Mouse (Mus musculus): Measurements from ENCODE around the gene Dnmbp. TPM values are rescaled to one million over a fixed set of nuclear protein-coding genes. Genes with fewer than 3 reads are reported as not detected.
A peak's percentile ranks its signal among the peaks of the same experiment; 100 is the strongest.

Gene Dnmbp
- polyA plus RNA-seq, 1 experiment from 2014 or later: 11.9 TPM

DNA sequence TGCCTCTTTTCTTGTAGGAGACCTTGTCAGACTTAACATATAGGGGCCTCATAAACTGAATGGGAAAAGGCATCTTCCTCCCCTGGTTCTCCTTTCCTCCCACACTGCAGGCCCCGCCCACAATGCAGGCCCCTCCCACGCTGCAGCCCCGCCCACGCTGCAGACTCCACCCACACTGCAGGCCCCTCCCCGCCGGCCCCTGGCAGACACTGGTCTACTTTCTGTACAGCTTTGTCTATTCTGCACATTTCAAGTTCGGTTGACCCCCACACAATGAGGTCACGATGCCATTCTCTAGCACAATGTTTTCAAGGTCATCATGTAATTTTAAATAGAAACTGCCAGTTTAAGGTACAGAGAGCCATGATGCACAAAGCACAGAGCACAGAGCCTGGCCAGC, 15.6 kb downstream of the Dnmbp start:
- Histone ChIP-seq H3K9me3 (replicated peaks) (peaks cover 6% of the 10 kb centered on the region), H3K4me1 (replicated peaks) (peaks cover 52% of the 10 kb centered on the region), H3K27ac (ENCODE audit: poor library complexity, severe bottlenecking) (no peak overlapping the region), H3K36me3 (peaks cover 12% of the 10 kb centered on the region), H3K27me3 (replicated peaks) (no peaks in the 10 kb centered on the region), H3K4me3 (no peak overlapping the region), H3K9ac (no peak overlapping the region), H3K4me2 (no peak overlapping the region)
- 71% methylated on average over 8 of the region's 8 CpGs for WGBS
- no peak for ATAC-seq (ENCODE audit: insufficient number of reproducible peaks, low FRiP score)

DNA sequence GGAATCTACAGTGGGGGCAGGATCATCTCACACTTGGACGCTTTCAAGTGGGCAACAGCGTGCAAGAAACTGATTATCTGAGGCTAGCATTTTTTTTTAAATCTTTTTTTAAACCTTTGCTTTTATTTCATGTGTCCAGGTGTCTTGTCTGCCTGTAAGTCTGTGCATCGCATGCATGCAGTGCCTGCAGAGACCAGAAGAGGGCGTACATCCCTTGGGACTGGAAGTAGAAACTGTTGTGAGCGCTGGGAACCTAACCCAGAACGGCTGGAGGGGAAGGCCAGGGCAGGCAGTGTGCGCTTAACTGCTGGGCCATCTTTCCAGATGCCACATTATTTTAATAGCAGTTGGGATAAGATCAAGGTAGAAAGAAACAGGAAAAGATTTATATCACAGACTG, 17.0 kb downstream of the Dnmbp start:
- H3K27ac ChIP-seq (ENCODE audit: poor library complexity, severe bottlenecking): no peak overlapping the region
- H3K4me2 ChIP-seq: no peak overlapping the region
- H3K4me3 ChIP-seq: no peak overlapping the region
- H3K4me1 ChIP-seq (replicated peaks): peaks cover 45% of the 10 kb centered on the region
- H3K36me3 ChIP-seq: peaks cover 12% of the 10 kb centered on the region
- H3K9ac ChIP-seq: no peak overlapping the region
- WGBS: 89% methylated on average over 7 of the region's 7 CpGs
- H3K9me3 ChIP-seq (replicated peaks): peaks cover 6% of the 10 kb centered on the region
- ATAC-seq (ENCODE audit: insufficient number of reproducible peaks, low FRiP score): no peak
- no peaks in the 10 kb centered on the region for H3K27me3 ChIP-seq (replicated peaks)

DNA sequence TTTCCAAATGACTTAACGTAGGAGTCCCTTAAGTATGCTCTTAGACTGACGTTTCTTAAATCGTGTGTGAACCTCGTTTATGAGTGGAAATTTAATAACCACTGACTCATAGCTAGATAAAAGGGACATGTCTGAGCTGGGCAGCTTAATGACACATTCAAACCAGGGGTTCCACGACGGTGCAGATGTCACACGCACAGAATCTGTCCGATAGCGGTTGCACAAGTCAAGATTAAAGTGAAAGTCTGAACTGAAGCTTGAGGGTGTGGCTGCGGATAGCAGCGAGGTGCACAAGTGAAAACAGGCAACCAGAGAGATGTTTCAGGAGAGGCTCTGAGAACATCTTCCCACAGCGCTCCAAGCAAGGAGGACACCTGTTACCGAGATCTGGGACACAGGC, 18.6 kb downstream of the Dnmbp start:
- Histone ChIP-seq H3K27ac (ENCODE audit: poor library complexity, severe bottlenecking) (no peak overlapping the region), H3K4me2 (peak overlapping the region; percentile 26), H3K9ac (no peak overlapping the region), H3K36me3 (peaks cover 12% of the 10 kb centered on the region), H3K27me3 (replicated peaks) (no peaks in the 10 kb centered on the region), H3K4me1 (replicated peaks) (peaks cover 48% of the 10 kb centered on the region), H3K4me3 (no peak overlapping the region), H3K9me3 (replicated peaks) (peaks cover 6% of the 10 kb centered on the region)
- no peak for ATAC-seq (ENCODE audit: insufficient number of reproducible peaks, low FRiP score)
- 38% methylated on average over 13 of the region's 13 CpGs for WGBS

DNA sequence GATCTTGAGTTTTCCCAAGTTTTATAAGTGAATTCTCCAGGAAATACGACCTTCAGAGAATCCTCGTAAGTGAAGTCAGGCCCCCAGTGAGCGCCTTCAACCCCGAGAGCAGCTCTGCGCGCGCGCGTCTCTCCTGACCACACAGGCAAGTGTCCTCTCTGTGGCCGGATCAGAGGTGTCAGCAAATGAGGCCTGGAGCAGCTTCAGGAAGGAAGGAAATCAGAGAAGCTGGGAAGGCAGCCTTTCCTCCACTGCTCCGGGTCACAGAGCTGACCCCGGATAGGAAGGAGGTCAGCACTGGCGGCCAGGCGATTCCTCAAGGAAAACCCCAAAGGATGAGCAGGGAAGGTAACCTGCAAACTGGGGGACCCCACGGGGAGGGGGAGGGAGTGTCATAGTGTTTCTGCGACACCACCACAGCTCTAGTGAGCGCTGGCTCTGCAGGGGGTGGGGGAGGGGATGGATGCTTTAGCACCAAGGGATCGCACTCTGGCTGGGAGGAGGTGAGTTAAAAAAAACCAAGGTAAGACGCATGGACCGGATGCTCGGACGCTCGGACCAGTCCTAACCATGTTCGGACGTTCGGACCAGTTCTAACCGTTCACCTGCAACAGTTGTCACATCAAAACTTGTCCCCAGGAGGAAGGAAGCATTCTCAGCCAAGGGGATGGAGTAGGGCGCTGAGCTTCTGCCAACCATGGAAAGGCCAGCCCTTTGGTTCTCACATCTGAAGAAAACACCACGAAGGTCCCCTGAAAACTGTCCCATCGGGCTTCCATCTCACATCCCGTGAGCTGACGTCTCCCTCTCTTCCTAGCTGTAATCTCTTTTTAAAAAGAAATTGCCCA, 19.3 kb downstream of the Dnmbp start:
- peak overlapping the region; percentile 72 for H3K4me2 ChIP-seq
- peaks cover 12% of the 10 kb centered on the region for H3K36me3 ChIP-seq
- 11% methylated on average over 32 of the region's 32 CpGs for WGBS
- peaks cover 6% of the 10 kb centered on the region for H3K9me3 ChIP-seq (replicated peaks)
- H3K4me3 ChIP-seq: peak overlapping the region; percentile 38
- peak overlapping the region; percentile 37 for H3K9ac ChIP-seq
- no peak for ATAC-seq (ENCODE audit: insufficient number of reproducible peaks, low FRiP score)
- peaks cover 49% of the 10 kb centered on the region for H3K4me1 ChIP-seq (replicated peaks)
- H3K27me3 ChIP-seq (replicated peaks): no peaks in the 10 kb centered on the region
- H3K27ac ChIP-seq (ENCODE audit: poor library complexity, severe bottlenecking): peak overlapping the region; percentile 46; the same call in 1 of the 2 replicates

DNA sequence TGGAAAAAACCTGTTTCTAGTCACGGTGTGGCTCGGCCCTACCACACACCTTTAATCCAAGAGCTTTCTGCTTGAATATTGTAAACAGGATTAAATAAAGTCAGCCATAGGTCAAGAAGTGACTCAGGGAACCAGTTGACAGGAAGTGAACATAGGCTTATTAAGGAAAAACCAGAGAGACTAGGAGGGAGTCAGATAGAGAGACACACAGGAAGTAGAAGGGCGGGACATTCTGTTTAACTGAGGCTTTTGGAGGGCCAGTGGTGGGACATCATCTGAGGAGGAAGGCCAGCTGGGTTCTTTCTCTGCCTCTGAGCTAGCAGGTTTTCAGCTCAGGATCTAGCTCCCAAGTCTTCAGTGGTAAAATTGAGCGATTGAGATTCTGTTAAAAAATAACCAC, 20.1 kb downstream of the Dnmbp start:
- Histone ChIP-seq H3K4me2 (no peak overlapping the region), H3K27ac (ENCODE audit: poor library complexity, severe bottlenecking) (no peak overlapping the region), H3K4me1 (replicated peaks) (peaks cover 49% of the 10 kb centered on the region), H3K9ac (no peak overlapping the region), H3K27me3 (replicated peaks) (no peaks in the 10 kb centered on the region), H3K9me3 (replicated peaks) (peaks cover 6% of the 10 kb centered on the region), H3K4me3 (no peak overlapping the region), H3K36me3 (peaks cover 12% of the 10 kb centered on the region)
- 77% methylated on average over 4 of the region's 4 CpGs for WGBS
- ATAC-seq (ENCODE audit: insufficient number of reproducible peaks, low FRiP score): no peak

DNA sequence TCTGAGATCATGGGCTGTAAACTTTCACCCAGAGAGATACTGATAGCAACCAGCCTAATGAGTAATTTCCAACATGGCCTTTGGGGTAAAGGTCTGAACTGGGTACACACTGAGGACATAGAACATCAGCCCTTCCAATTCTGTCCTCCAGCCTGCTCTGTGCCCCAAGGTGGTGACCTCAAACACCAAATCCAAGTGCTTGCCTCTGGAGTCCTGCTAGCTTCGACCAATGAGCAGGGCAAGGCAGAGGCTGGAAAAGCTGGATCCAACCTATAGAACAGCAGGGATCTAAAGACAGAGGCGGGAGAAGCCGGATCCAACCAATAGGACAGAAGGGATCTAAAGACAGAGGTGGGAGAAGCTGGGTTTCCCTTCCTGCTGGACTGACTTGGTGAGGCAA, 21.2 kb downstream of the Dnmbp start:
- 71% methylated on average over 3 of the region's 3 CpGs for WGBS
- Histone ChIP-seq H3K4me2 (no peak overlapping the region), H3K9ac (no peak overlapping the region), H3K9me3 (replicated peaks) (peaks cover 4% of the 10 kb centered on the region; the same call in 1 of the 2 replicates), H3K27ac (ENCODE audit: poor library complexity, severe bottlenecking) (no peak overlapping the region), H3K36me3 (peaks cover 10% of the 10 kb centered on the region), H3K27me3 (replicated peaks) (no peaks in the 10 kb centered on the region), H3K4me3 (no peak overlapping the region), H3K4me1 (replicated peaks) (peaks cover 44% of the 10 kb centered on the region)
- no peak for ATAC-seq (ENCODE audit: insufficient number of reproducible peaks, low FRiP score)

DNA sequence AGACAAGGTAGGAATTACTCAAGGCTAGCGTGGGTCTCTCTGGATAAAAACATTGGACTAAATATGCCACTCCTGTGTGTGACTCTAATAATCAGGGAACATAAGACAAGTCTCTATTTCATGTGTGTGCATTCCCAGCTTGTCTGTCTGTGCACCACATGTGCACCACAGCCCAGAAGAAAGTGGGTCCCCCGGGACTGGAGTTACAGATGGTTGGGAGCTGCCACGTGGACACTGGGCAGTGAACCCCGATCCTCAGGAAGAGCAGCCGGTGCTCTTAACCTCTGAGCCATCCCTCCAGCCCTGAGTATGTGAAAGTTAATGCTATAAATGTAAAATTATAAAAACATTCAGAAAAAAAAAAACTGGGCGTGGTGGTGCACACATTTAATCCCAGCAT, 22.2 kb downstream of the Dnmbp start:
- ATAC-seq (ENCODE audit: insufficient number of reproducible peaks, low FRiP score): no peak
- no peak overlapping the region for H3K4me2 ChIP-seq
- H3K36me3 ChIP-seq: no peaks in the 10 kb centered on the region
- peaks cover 51% of the 10 kb centered on the region for H3K4me1 ChIP-seq (replicated peaks)
- no peaks in the 10 kb centered on the region for H3K27me3 ChIP-seq (replicated peaks)
- H3K9ac ChIP-seq: no peak overlapping the region
- no peak overlapping the region for H3K4me3 ChIP-seq
- H3K9me3 ChIP-seq (replicated peaks): no peaks in the 10 kb centered on the region
- WGBS: 83% methylated on average over 6 of the region's 6 CpGs
- no peak overlapping the region for H3K27ac ChIP-seq (ENCODE audit: poor library complexity, severe bottlenecking)

DNA sequence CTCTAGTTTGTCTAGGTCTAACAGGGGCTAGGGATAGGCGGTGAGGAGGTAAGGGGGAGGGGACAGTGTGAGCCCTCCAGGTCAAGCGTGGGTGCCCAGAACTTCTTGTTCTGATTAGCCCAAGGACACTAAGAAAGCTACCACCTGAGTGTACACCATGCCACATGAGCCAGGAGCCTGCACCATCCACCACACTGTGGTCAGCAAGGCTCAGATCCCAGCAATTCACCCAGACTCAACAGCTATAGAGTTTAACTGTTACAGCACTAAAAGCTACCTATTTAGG, 22.6 kb downstream of the Dnmbp start:
- Histone ChIP-seq H3K4me1 (replicated peaks) (peaks cover 49% of the 10 kb centered on the region), H3K4me2 (peak overlapping the region; percentile 47)
- WGBS: 62% methylated on average over 2 of the region's 2 CpGs

DNA sequence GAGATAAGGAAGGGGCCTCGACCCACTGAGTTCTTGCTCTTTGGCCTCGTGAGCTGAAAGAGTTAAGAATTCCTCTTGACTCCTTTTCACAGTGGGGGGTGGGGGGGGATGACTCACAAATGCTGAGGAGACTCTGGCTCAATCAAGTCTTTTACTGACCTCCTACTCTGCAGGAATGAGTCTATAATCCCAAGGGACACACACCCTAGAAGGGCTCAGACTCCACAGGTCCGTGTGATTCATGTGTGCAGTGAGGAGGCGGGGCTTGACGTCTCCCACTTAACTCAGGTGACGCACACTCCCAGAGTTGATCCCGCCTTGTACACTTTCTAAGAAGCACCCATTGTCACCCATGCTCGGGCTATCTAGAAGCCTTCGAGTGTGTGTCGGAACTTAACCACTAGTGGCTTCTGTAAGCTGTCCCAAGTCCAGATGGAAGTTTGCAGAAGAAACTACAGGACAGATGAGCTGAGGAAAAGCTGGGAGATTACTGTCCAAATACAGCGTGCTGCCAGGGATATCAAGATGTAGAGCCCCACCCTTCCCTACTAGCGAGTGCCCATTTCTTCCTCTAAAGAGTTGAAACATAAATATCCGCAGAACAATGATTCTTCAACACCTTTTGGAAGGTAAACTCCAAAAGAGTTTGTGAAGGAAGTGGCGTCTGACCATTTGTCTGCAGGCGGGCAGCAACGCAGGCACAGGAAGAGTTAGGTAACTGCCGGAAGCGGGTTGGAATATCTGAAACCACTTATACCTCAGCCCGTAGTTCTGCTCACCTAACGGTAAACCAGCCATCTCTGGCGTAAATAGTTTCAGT, 23.2 kb downstream of the Dnmbp start:
- Histone ChIP-seq H3K4me1 (replicated peaks) (peaks cover 45% of the 10 kb centered on the region), H3K27me3 (replicated peaks) (no peaks in the 10 kb centered on the region), H3K9ac (0 out of 2 replicates have a peak overlapping the region, but pooled peaks have one; percentile 20), H3K4me3 (0 out of 2 replicates have a peak overlapping the region, but pooled peaks have one; percentile 5), H3K9me3 (replicated peaks) (no peaks in the 10 kb centered on the region), H3K36me3 (peaks cover 4% of the 10 kb centered on the region), H3K4me2 (peak overlapping the region; percentile 47), H3K27ac (ENCODE audit: poor library complexity, severe bottlenecking) (no peak overlapping the region)
- ATAC-seq (ENCODE audit: insufficient number of reproducible peaks, low FRiP score): no peak
- 33% methylated on average over 21 of the region's 21 CpGs for WGBS

More for the DNA sequence above, 22.6 kb downstream of the Dnmbp start:
- Histone ChIP-seq H3K9ac (0 out of 2 replicates have a peak overlapping the region, but pooled peaks have one; percentile 0), H3K27ac (ENCODE audit: poor library complexity, severe bottlenecking) (no peak overlapping the region), H3K27me3 (replicated peaks) (no peaks in the 10 kb centered on the region), H3K4me3 (no peak overlapping the region), H3K36me3 (no peaks in the 10 kb centered on the region), H3K9me3 (replicated peaks) (no peaks in the 10 kb centered on the region)
- no peak for ATAC-seq (ENCODE audit: insufficient number of reproducible peaks, low FRiP score)

DNA sequence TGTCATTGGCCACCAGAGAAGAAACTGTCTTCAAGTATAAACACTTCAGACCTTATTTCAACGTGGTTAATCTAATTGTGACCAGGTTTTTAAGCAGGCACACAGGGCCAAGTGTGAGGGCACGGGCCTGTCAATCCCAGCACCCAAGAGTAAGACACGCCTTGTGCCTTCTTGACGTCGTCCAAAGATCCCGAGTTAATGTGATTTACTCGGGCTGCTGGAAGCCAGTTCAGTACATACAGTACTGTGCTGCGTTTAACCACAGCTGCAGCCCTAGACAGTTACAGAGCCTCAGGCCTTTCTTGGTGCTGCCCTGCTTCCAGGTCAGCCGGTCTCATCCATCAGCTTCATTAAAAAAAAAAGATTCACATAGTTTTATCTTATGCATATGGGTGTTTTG, 24.6 kb downstream of the Dnmbp start:
- no peak overlapping the region for H3K4me3 ChIP-seq
- H3K27me3 ChIP-seq (replicated peaks): no peaks in the 10 kb centered on the region
- peaks cover 18% of the 10 kb centered on the region for H3K36me3 ChIP-seq
- no peak for ATAC-seq (ENCODE audit: insufficient number of reproducible peaks, low FRiP score)
- H3K4me2 ChIP-seq: no peak overlapping the region
- H3K9ac ChIP-seq: no peak overlapping the region
- no peak overlapping the region for H3K27ac ChIP-seq (ENCODE audit: poor library complexity, severe bottlenecking)
- WGBS: 79% methylated on average over 9 of the region's 9 CpGs
- peaks cover 33% of the 10 kb centered on the region for H3K4me1 ChIP-seq (replicated peaks)
- no peaks in the 10 kb centered on the region for H3K9me3 ChIP-seq (replicated peaks)

DNA sequence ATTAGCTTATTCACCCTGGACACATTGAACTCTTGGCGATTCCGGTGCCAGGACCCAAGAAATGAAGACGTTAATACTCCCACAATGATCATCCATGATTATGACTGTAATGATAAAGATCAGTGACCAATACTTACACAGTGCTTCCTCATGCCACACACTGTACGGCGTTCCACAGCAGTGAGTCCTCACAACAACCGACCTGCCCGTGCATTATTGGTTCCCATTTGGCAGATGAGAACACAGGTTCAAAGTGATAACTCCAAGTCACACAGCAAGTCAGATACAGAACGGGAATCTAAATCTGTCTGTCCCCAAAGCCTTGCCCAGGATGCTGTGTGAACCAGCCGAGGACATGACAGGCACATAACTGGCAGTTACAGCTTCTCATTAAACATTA, 25.0 kb downstream of the Dnmbp start:
- Histone ChIP-seq H3K27me3 (replicated peaks) (no peaks in the 10 kb centered on the region), H3K4me1 (replicated peaks) (peaks cover 30% of the 10 kb centered on the region), H3K36me3 (peaks cover 22% of the 10 kb centered on the region), H3K9me3 (replicated peaks) (no peaks in the 10 kb centered on the region), H3K27ac (ENCODE audit: poor library complexity, severe bottlenecking) (no peak overlapping the region), H3K4me2 (no peak overlapping the region), H3K4me3 (no peak overlapping the region), H3K9ac (no peak overlapping the region)
- no peak for ATAC-seq (ENCODE audit: insufficient number of reproducible peaks, low FRiP score)
- WGBS: 82% methylated on average over 9 of the region's 9 CpGs

Measured in heart, embryonic 12.5 days (tissue).